Mouse (Mus musculus) liver, embryonic 14.5 days (tissue): ENCODE measurements around the gene Htt. TPM values are rescaled to one million over a fixed set of nuclear protein-coding genes. Genes with fewer than 3 reads are reported as not detected.
A peak's percentile ranks its signal among the peaks of the same experiment; 100 is the strongest.

ENCODE experiments used
- ATAC-seq: fragments of 200-750 bp; cut with Nextera tagmentation; 2 replicates; pipeline ENCODE4 v1.8.0; 2017; ENCODE audit warnings: moderate number of reproducible peaks, mild to moderate bottlenecking, moderate library complexity; ENCODE audit not compliant: insufficient read depth
- DNase-seq, 3 experiments: peaks; one replicate each; pipeline ENCODE4 v3.0.0-alpha.2; 2012 to 2013; ENCODE audit warnings: low read depth in 3 of 3, low spot score in 3 of 3
- H3K27ac ChIP-seq: fragments of 300-500 bp; sonication (generic); 2 replicates; pipeline ENCODE4 v1.5.1; 2014; ENCODE audit warnings: moderate library complexity, mild to moderate bottlenecking, control low read depth, inconsistent platforms
- H3K27me3 ChIP-seq: fragments of 300-500 bp; sonication (generic); 2 replicates; pipeline ENCODE4 v1.6.1; 2014; ENCODE audit warnings: mild to moderate bottlenecking, low read length, moderate library complexity; ENCODE audit not compliant: control insufficient read depth, insufficient read depth
- H3K36me3 ChIP-seq: fragments of 300-500 bp; sonication (generic); replicated peaks from 2 replicates; pipeline ENCODE4 v1.6.1; 2014; ENCODE audit warnings: low read depth; ENCODE audit not compliant: control insufficient read depth, insufficient read depth
- H3K4me1 ChIP-seq, 2 experiments: fragments of 200-500 bp in 1 of 2; fragments of 300-500 bp in 1 of 2; sonication (generic) in 1 of 2; replicated peaks; 2 replicates each; pipeline ENCODE4 v1.6.1; 2012 to 2014; ENCODE audit warnings: antibody characterized with exemption in 1 of 2, inconsistent platforms in 1 of 2, low read length in 1 of 2; ENCODE audit not compliant: control insufficient read depth in 2 of 2, insufficient read depth in 2 of 2
- H3K4me2 ChIP-seq: fragments of 300-500 bp; sonication (generic); 2 replicates; pipeline ENCODE4 v1.6.1; 2014; ENCODE audit warnings: low read depth, mild to moderate bottlenecking, control low read depth, moderate library complexity
- H3K4me3 ChIP-seq, 2 experiments: fragments of 200-500 bp in 1 of 2; fragments of 300-500 bp in 1 of 2; sonication (generic) in 1 of 2; 2 replicates each; pipeline ENCODE4 v1.5.1; 2012 to 2014; ENCODE audit warnings: low read depth in 2 of 2, low read length in 2 of 2, mild to moderate bottlenecking in 2 of 2, control low read depth in 1 of 2, inconsistent platforms in 1 of 2, moderate library complexity in 1 of 2; ENCODE audit not compliant: insufficient read depth in 1 of 2
- H3K9ac ChIP-seq: fragments of 300-500 bp; sonication (generic); replicated peaks from 2 replicates; pipeline ENCODE4 v1.6.1; 2014; ENCODE audit warnings: mild to moderate bottlenecking, control low read depth, moderate library complexity
- H3K9me3 ChIP-seq: fragments of 300-500 bp; sonication (generic); 2 replicates; pipeline ENCODE4 v1.6.1; 2016; ENCODE audit warnings: low read length, mixed read lengths; ENCODE audit not compliant: control insufficient read depth
- CTCF ChIP-seq: IDR thresholded peaks from 2 replicates; pipeline ENCODE4 v1.5.1; 2016; ENCODE audit warnings: antibody characterized with exemption, low read depth, control low read depth
- EP300 ChIP-seq: IDR thresholded peaks from 2 replicates; pipeline ENCODE4 v1.6.1; 2016; ENCODE audit warnings: antibody characterized with exemption, low read depth
- WGBS: fragments of 180-500 bp; shearing (Covaris S2); extraction: QIAGEN DNeasy Blood & Tissue Kit; methylation state at CpG from one replicate; pipeline ENCODE4 v1.1.7; 2014; ENCODE audit not compliant: insufficient replicate concordance; 5-methylcytosine and 5-hydroxymethylcytosine counted together
- polyA plus RNA-seq, 2 experiments: library from polyadenylated mRNA; depleted of rRNA in 1 of 2; stranded (reverse) in 1 of 2; unstranded in 1 of 2; fragments of >200 nt; fragmentation: Nextera tagmentation in 1 of 2; extraction: Ambion mirVana in 1 of 2; gene quantifications; 2 replicates each; pipeline versions ENCODE4 v1.2.1 to v1.2.3; 2012 to 2014

Gene Htt
- polyA plus RNA-seq, 2 experiments: 4.8 to 6.3 TPM

GRCm38 (mm10) chr5:34751477-34751876, 10.1 kb upstream of the Htt start:
- TF ChIP-seq EP300 (no peak), CTCF (peak; percentile 19; the same call in 1 of the 2 replicates)
- ATAC-seq (no peak), DNase-seq (no peak)
- WGBS: 40% methylated on average over 3 of the region's 3 CpGs
- Histone ChIP-seq H3K27ac (no peak overlapping the region), H3K4me3 (no peak overlapping the region), H3K36me3 (no peaks in the 10 kb centered on the region), H3K4me2 (no peak overlapping the region), H3K9me3 (no peaks in the 10 kb centered on the region), H3K27me3 (no peaks in the 10 kb centered on the region), H3K4me1 (no peaks in the 10 kb centered on the region), H3K9ac (no peak overlapping the region)

- no peak overlapping the region for H3K27ac ChIP-seq
- no peaks in the 10 kb centered on the region for H3K9me3 ChIP-seq
- no peak overlapping the region for H3K4me2 ChIP-seq
- DNase-seq: no peak
- no peaks in the 10 kb centered on the region for H3K36me3 ChIP-seq
- TF ChIP-seq EP300: no peak
- TF ChIP-seq CTCF: no peak
- WGBS: 86% methylated on average over 1 of the region's 1 CpGs
- no peak for ATAC-seq
- H3K4me3 ChIP-seq: no peak overlapping the region
- peaks cover 3 to 10% of the 10 kb centered on the region in 2 experiments for H3K4me1 ChIP-seq
- no peaks in the 10 kb centered on the region; the same call in 1 of the 2 replicates for H3K27me3 ChIP-seq
- no peak overlapping the region for H3K9ac ChIP-seq
These were observed 2.8 kb upstream of the Htt start for GRCm38 (mm10) chr5:34758762-34759161.

GRCm38 (mm10) chr5:34760850-34761508, 561 bp upstream of the Htt start:
- H3K36me3 ChIP-seq: no peaks in the 10 kb centered on the region
- no peaks in the 10 kb centered on the region; the same call in 1 of the 2 replicates for H3K27me3 ChIP-seq
- TF ChIP-seq CTCF (no peak), EP300 (no peak)
- H3K27ac ChIP-seq: no peak overlapping the region; the same call in 1 of the 2 replicates
- peak overlapping the region; percentile 99 for H3K4me2 ChIP-seq
- peak overlapping the region; percentile 70 for H3K9ac ChIP-seq
- 1% methylated on average over 19 of the region's 19 CpGs for WGBS
- no peaks in the 10 kb centered on the region for H3K9me3 ChIP-seq
- no peak for DNase-seq
- peak; percentile 4; the same call in 1 of the 2 replicates for ATAC-seq
- H3K4me3 ChIP-seq: peak overlapping the region; percentile 88 to 96
- H3K4me1 ChIP-seq: peaks cover 10 to 18% of the 10 kb centered on the region in 2 experiments

GRCm38 (mm10) chr5:34761934-34762611, 533 bp downstream of the Htt start:
- TF ChIP-seq CTCF: no peak
- under 1% methylated on average over 50 of the region's 54 CpGs for WGBS
- peak overlapping the region; percentile 96 for H3K9ac ChIP-seq
- H3K9me3 ChIP-seq: no peaks in the 10 kb centered on the region
- DNase-seq: peak; percentile 29 to 63 (median 31)
- peak overlapping the region; percentile 73 for H3K27ac ChIP-seq
- H3K27me3 ChIP-seq: no peaks in the 10 kb centered on the region; the same call in 1 of the 2 replicates
- H3K4me1 ChIP-seq: peaks cover 12 to 24% of the 10 kb centered on the region in 2 experiments
- H3K4me3 ChIP-seq: peak overlapping the region; percentile 88 to 96
- peak; percentile 59 for ATAC-seq
- peak overlapping the region; percentile 99 for H3K4me2 ChIP-seq
- no peaks in the 10 kb centered on the region for H3K36me3 ChIP-seq

GRCm38 (mm10) chr5:34771818-34772217, 10.3 kb downstream of the Htt start:
- H3K27ac ChIP-seq: no peak overlapping the region
- H3K36me3 ChIP-seq: no peaks in the 10 kb centered on the region
- H3K4me2 ChIP-seq: no peak overlapping the region
- TF ChIP-seq CTCF: no peak
- no peak for TF ChIP-seq EP300
- H3K4me1 ChIP-seq: peaks cover 5 to 15% of the 10 kb centered on the region in 2 experiments; a peak in 3 of 4 replicates
- ATAC-seq (no peak), DNase-seq (no peak)
- 79% methylated on average over 3 of the region's 3 CpGs for WGBS
- H3K9me3 ChIP-seq: no peaks in the 10 kb centered on the region
- no peak overlapping the region for H3K9ac ChIP-seq
- no peak overlapping the region for H3K4me3 ChIP-seq
- no peaks in the 10 kb centered on the region for H3K27me3 ChIP-seq
